Mouse (Mus musculus): ENCODE data around the gene Nek8. TPM values are rescaled to one million over a fixed set of nuclear protein-coding genes. Genes with fewer than 3 reads are reported as not detected.

Gene Nek8
- 10 to 100 TPM in 1 of 2 experiments, 1 to 10 TPM in 1; 7.0 to 20.5 TPM for polyA plus RNA-seq (2012; fragmentation: generic; extraction: Trizol)

GRCm38 (mm10) chr11:78176402-78176862 lies at the start of gene Nek8, which contains the start of gene Tlcd1:
Gene Nek8 (minus strand): TSS chr11:78176675.
Gene Tlcd1 (plus strand): TSS chr11:78176711.

GRCm38 (mm10) chr11:78193113-78193512 lies 16.6 kb upstream of the Nek8 start, which contains the start of gene Proca1:
Gene Proca1 (plus strand): TSS chr11:78193392.

GRCm38 (mm10) chr11:78188331-78189233 lies 12.1 kb upstream of the Nek8 start, which contains the start of gene Rab34:
Gene Rab34 (plus strand): TSS chr11:78188430.

GRCm38 (mm10) chr11:78182961-78183844 lies 6.7 kb upstream of the Nek8 start, which contains the start of gene Rpl23a:
Gene Rpl23a (minus strand): TSS chr11:78183584.

GRCm38 (mm10) chr11:78164924-78165760 lies 11.3 kb downstream of the Nek8 start, which contains the start of gene Traf4:
Gene Traf4 (minus strand): TSS chr11:78165589.

Other genes with a start within 250 kb of the Nek8 start
- gene Sez6, start 245.9 kb downstream of the Nek8 start, polyA plus RNA-seq (2012; fragmentation: generic; extraction: Trizol): not detected
- gene Phf12, start 193.9 kb downstream of the Nek8 start, polyA plus RNA-seq (2012; fragmentation: generic; extraction: Trizol): 10 to 100 TPM in 1 of 2 experiments, 1 to 10 TPM in 1; 7.7 to 27.1 TPM
- 10 to 100 TPM; 14.3 to 26.1 TPM for gene Dhrs13, start 144.4 kb downstream of the Nek8 start, polyA plus RNA-seq (2012; fragmentation: generic; extraction: Trizol)
- 10 to 100 TPM; 68.0 to 85.1 TPM for gene Flot2, start 138.7 kb downstream of the Nek8 start, polyA plus RNA-seq (2012; fragmentation: generic; extraction: Trizol)
- 10 to 100 TPM; 15.1 to 27.9 TPM for gene Eral1, start 96.3 kb downstream of the Nek8 start, polyA plus RNA-seq (2012; fragmentation: generic; extraction: Trizol)
- gene Fam222b, start 82.0 kb downstream of the Nek8 start, polyA plus RNA-seq (2012; fragmentation: generic; extraction: Trizol): 10 to 100 TPM in 1 of 2 experiments, 1 to 10 TPM in 1; 5.8 to 13.0 TPM
- 10 to 100 TPM; 47.2 to 71.6 TPM for gene Traf4, start 11.1 kb downstream of the Nek8 start, polyA plus RNA-seq (2012; fragmentation: generic; extraction: Trizol)
- gene Tlcd1, start within 50 bp of the Nek8 start, polyA plus RNA-seq (2012; fragmentation: generic; extraction: Trizol): 10 to 100 TPM; 16.0 to 28.6 TPM
- 1,000 to 10,000 TPM; 3,235 to 5,071 TPM for gene Rpl23a, start 6.9 kb upstream of the Nek8 start, polyA plus RNA-seq (2012; fragmentation: generic; extraction: Trizol)
- gene Rab34, start 11.8 kb upstream of the Nek8 start, polyA plus RNA-seq (2012; fragmentation: generic; extraction: Trizol): 100 to 1,000 TPM; 162 to 164 TPM
- gene Proca1, start 16.7 kb upstream of the Nek8 start, polyA plus RNA-seq (2012; fragmentation: generic; extraction: Trizol): under 1 TPM; 0.04 to 0.46 TPM
- gene Sdf2, start 69.1 kb upstream of the Nek8 start, polyA plus RNA-seq (2012; fragmentation: generic; extraction: Trizol): 100 to 1,000 TPM in 1 of 2 experiments, 10 to 100 TPM in 1; 51.3 to 208 TPM
- 10 to 100 TPM in 1 of 2 experiments, 1 to 10 TPM in 1; 8.9 to 57.5 TPM for gene Supt6, start 69.3 kb upstream of the Nek8 start, polyA plus RNA-seq (2012; fragmentation: generic; extraction: Trizol)
- gene 2610507B11Rik, start 85.1 kb upstream of the Nek8 start, polyA plus RNA-seq (2012; fragmentation: generic; extraction: Trizol): 10 to 100 TPM; 20.6 to 56.8 TPM
- gene BC030499, start 114.2 kb upstream of the Nek8 start, polyA plus RNA-seq (2012; fragmentation: generic; extraction: Trizol): under 1 TPM in 1 of 2 experiments, not detected in 1; 0.22 TPM
- 10 to 100 TPM in 1 of 2 experiments, 1 to 10 TPM in 1; 8.1 to 38.0 TPM for gene Spag5, start 124.9 kb upstream of the Nek8 start, polyA plus RNA-seq (2012; fragmentation: generic; extraction: Trizol)
- under 1 TPM; 0.09 to 0.91 TPM for gene Aldoc, start 146.3 kb upstream of the Nek8 start, polyA plus RNA-seq (2012; fragmentation: generic; extraction: Trizol)
- gene Pigs, start 151.7 kb upstream of the Nek8 start, polyA plus RNA-seq (2012; fragmentation: generic; extraction: Trizol): 10 to 100 TPM; 30.3 to 84.7 TPM
- gene Unc119, start 166.8 kb upstream of the Nek8 start, polyA plus RNA-seq (2012; fragmentation: generic; extraction: Trizol): 10 to 100 TPM; 22.4 to 75.8 TPM
- under 1 TPM; 0.02 to 0.05 TPM for gene Foxn1, start 209.9 kb upstream of the Nek8 start, polyA plus RNA-seq (2012; fragmentation: generic; extraction: Trizol)
- not detected for gene Slc13a2, start 245.5 kb upstream of the Nek8 start, polyA plus RNA-seq (2012; fragmentation: generic; extraction: Trizol)

All from C3H10T1/2 (cell line).